Mouse (Mus musculus): ENCODE results near the gene Vmn1r90.
"Not testable (repeated sequence)": the region's sequence is repeated elsewhere in the genome, so short reads cannot be mapped to it uniquely, and the experiment has no call there.

Vmn1r90 gene

DNA sequence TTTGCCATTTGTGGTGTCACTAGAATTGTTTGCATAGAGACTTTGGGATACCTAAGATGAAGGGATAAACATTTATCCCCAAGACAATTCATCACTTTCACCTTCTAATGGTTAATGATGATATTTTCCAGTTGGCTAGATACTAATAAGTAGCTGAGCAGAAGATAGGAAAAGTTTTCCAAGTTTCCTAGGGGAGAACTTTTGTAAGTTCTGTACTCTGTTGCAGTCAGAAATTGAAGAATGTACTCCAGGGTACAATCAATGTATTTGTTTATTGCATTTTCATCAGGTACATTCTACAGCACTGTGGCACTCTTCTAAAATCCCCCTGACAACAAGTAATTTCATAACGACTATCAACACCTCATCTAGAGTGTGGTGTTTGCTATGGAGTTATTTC is at the start of gene Vmn1r90:
Gene Vmn1r90, minus strand, starts transcription at position 101 of the 400 bp plus-strand sequence.
- DNase-seq (ENCODE audit: low spot score) = no peak

DNA sequence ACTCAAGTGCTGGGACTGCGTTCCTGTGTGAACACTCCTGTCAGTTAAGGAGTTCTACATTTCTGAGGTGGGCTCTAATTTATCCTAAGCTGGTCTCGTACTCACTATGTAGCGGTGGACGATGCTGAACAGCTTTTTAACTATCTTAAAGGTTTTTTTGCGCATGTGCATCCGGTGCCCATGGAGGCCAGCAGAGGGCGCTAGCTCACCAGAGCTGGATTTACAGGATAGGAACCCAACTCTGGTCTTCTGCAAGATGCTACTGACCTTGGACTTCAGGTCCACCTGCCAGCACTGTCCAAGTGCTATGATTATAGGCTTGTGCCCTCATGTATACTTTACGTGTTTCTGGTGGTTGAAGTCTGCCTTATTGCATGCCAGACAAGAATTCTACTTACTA is 29.7 kb upstream of the Vmn1r90 start:
- not testable (repeated sequence) for DNase-seq (ENCODE audit: low spot score)

DNA sequence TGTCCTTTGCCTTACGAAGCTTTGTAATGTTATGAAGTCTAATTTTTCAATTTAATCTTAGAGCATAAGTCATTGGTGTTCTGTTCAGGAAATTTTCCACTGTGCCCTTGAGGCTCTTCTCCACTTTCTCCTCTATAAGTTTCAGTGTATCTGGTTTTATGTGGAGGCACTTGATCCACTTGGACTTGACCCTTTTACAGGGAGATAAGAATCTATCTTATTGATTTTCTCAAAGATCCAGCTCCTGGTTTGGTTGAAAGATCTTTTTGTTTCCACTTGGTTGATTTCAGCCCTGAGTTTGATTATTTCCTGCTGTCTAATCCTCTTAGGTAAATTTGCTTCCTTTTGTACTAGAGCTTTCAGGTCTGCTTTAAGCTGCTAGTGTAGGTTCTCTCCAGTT is 11.0 kb downstream of the Vmn1r90 start:
- no peak for DNase-seq (ENCODE audit: low spot score)

DNA sequence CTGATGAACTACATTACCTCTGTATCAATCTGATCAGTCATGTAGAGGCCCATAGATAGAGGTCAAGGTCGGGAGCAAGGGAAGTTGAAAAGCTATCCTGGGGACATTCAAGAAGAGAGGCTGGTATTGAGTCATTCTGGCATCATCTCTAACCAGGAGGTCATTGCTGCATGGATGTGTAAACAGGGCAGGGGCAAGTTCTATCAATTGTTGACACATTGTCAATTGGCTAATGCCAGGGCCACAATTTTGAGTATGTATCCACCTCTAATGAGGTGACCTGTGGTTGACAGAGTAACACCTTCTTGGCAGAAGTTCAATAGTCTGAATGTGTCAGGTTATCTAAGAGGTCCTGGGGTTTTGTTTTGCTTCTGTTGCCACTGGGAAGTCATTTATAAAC is 38.0 kb downstream of the Vmn1r90 start:
- no peak for DNase-seq (ENCODE audit: low spot score)

DNA sequence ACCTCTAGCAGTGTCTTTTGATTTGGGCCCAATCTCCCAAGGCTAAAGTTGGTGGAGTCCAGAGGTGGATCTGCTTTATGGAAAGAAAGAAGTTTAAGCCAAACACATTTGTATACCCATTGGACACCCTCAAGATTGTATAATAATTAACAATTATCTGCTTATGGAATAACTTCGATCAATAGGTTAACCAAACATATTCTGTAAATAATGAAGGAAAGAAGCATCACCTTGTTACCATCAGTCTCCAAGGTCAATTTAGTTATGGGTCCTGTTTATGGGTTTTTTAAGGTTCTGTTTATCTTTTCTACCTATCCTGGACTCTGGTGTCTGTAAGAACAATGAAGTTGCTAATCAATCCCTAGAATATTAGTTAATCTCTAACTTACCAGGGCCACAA is 40.7 kb downstream of the Vmn1r90 start:
- DNase-seq (ENCODE audit: low spot score) = no peak

DNA sequence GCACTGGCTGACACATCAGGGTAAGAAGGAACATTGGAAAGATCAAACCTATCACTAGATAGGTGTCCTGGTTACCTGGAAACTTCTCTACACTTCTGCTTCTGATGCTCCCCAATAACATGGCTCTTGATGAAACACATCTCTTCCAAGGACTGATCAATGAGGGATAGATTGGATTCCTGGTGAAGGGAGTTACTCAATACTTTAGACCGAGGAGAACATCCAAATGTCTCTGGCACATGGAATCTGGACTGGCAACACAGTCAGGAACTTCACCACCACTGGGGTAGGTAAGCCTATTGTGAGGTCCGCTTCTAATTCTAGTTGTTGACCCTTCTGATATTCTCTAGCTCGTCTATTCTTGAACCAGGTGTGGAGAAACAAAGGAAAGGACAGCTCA is 45.0 kb downstream of the Vmn1r90 start:
- DNase-seq (ENCODE audit: low spot score) = no peak
